Mouse (Mus musculus) lung, adult 2 months (tissue): ENCODE measurements around the gene Timm29.

ENCODE experiments used
- CTCF ChIP-seq: fragments of 200-500 bp; IDR thresholded peaks from 2 replicates; pipeline ENCODE4 v1.5.1; 2011; ENCODE audit warnings: mild to moderate bottlenecking, low read length, control low read depth; ENCODE audit not compliant: insufficient read depth
- POLR2A ChIP-seq: fragments of 200-500 bp; IDR thresholded peaks from 2 replicates; pipeline ENCODE4 v1.6.1; 2011; ENCODE audit warnings: low read depth, mild to moderate bottlenecking, control low read depth, low read length, borderline replicate concordance; ENCODE audit errors: extremely low read depth

DNA sequence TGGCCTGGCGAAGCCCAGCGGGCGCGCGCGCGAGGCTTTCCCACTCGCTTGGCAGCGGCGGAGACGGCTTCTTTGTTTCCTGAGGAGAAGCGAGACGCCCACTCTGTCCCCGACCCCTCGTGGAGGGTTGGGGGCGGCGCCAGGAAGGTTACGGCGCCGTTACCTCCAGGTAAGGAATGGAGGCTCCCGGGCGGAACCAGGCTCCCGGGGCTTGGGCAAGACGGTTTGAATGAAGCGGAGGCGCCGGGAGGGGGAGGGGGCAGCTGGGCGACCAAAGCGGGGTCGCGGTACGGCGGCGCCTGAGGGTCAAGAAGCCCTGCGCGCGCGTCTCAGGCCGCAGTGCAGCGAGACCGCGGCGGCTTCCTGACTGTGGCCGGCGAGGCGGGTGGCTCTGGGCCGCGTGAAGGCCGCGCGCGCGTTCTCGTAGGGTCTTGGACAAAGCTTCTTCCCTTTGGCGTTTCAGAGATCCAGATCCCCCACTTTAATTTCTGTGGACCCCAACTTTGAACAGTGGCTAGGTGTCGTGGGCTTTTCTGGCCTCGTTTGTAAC, 23.8 kb downstream of the Timm29 start:
- peak; percentile 53; the same call in 1 of the 2 replicates for TF ChIP-seq POLR2A
- no peak for TF ChIP-seq CTCF
